Mouse (Mus musculus) testis, adult 2 months (tissue): ENCODE data around the gene Prpf40a.

Experiments used
- CTCF ChIP-seq: fragments of 200-500 bp; IDR thresholded peaks from 2 replicates; pipeline ENCODE4 v1.5.1; 2012; ENCODE audit warnings: low read depth, mild to moderate bottlenecking, inconsistent platforms, low read length, moderate library complexity; ENCODE audit not compliant: control insufficient read depth, insufficient read depth, insufficient replicate concordance
- POLR2A ChIP-seq: fragments of 200-500 bp; IDR thresholded peaks from 2 replicates; pipeline ENCODE4 v1.6.1; 2012; ENCODE audit warnings: low read depth, mild to moderate bottlenecking, inconsistent platforms, low read length, moderate library complexity; ENCODE audit not compliant: control insufficient read depth

GRCm38 (mm10) chr2:53189811-53190210 lies 1.3 kb downstream of the Prpf40a start:
- TF ChIP-seq POLR2A: no peak
- no peak for TF ChIP-seq CTCF
